Mouse (Mus musculus): ENCODE results near the gene Pnmal1. TPM values are rescaled to one million over a fixed set of nuclear protein-coding genes. Genes with fewer than 3 reads are reported as not detected.

Gene Pnmal1
- polyA plus RNA-seq, 1 experiment from 2014 or later = 2.8 TPM

DNA sequence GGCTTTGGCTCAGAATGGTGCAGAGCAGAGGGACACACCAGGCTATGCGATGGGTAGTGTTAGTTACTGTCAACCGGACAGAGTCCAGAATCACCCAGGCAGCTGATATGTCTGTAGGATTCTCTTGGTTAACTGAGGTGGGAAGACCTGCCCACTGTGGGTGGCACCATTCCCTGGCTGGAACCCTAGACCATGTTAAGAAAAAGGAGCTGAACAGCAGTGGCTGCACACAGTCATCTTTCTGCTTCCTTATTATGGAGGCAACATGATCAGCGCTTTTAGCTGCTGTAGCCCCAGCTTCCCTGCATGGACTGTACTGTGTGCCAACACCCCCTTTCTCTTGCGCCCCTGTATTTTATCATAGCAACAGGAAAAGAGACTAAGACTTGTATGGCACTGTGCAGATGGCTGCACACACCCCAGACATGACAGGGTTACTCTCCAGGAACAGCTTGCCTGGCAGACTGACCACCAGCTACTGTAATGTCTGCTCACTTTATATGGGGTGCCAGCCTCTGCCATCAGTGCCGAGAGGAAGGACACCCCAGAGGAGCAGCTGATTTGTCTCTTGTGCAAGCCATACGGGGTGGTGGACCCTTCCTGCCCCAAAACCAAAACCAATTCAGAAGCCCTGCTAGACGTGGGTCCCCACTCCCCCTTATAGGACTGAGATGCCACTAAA is 52.6 kb downstream of the Pnmal1 start:
- H3K4me1 ChIP-seq = no peaks in the 10 kb centered on the region
- H3K4me3 ChIP-seq = no peak overlapping the region
- peaks cover 99% of the 10 kb centered on the region for H3K36me3 ChIP-seq
- no peak for ATAC-seq (ENCODE audit: insufficient number of reproducible peaks, insufficient read depth, low FRiP score, low TSS enrichment)
- H3K27me3 ChIP-seq = no peaks in the 10 kb centered on the region
- H3K4me2 ChIP-seq (replicated peaks) = no peak overlapping the region
- no peak overlapping the region for H3K9ac ChIP-seq
- 92% methylated on average over 7 of the region's 7 CpGs for WGBS
- no peaks in the 10 kb centered on the region for H3K9me3 ChIP-seq
- no peak overlapping the region for H3K27ac ChIP-seq

Other genes starting within 250 kb of the Pnmal1 start
- not detected in 2 replicates for gene Ceacam9, start 237.8 kb upstream of the Pnmal1 start, polyA plus RNA-seq (2016; fragmentation: Nextera tagmentation; extraction: Ambion mirVana)
- 261 and 274 TPM in 2 replicates for gene Ap2s1, start 221.3 kb upstream of the Pnmal1 start, polyA plus RNA-seq (2016; fragmentation: Nextera tagmentation; extraction: Ambion mirVana)
- gene Slc1a5, start 178.3 kb upstream of the Pnmal1 start, polyA plus RNA-seq (2016; fragmentation: Nextera tagmentation; extraction: Ambion mirVana) = 33.3 and 34.0 TPM in 2 replicates
- 149 and 152 TPM in 2 replicates for gene Strn4, start 143.8 kb upstream of the Pnmal1 start, polyA plus RNA-seq (2016; fragmentation: Nextera tagmentation; extraction: Ambion mirVana)
- gene Fkrp, start 142.9 kb upstream of the Pnmal1 start, polyA plus RNA-seq (2016; fragmentation: Nextera tagmentation; extraction: Ambion mirVana) = 31.4 and 33.6 TPM in 2 replicates
- 15.3 and 16.8 TPM in 2 replicates for gene Prkd2, start 116.8 kb upstream of the Pnmal1 start, polyA plus RNA-seq (2016; fragmentation: Nextera tagmentation; extraction: Ambion mirVana)
- gene Dact3, start 84.4 kb upstream of the Pnmal1 start, polyA plus RNA-seq (2016; fragmentation: Nextera tagmentation; extraction: Ambion mirVana) = 13.4 and 14.6 TPM in 2 replicates
- gene Gng8, start 67.9 kb upstream of the Pnmal1 start, polyA plus RNA-seq (2016; fragmentation: Nextera tagmentation; extraction: Ambion mirVana) = 21.5 and 22.7 TPM in 2 replicates
- gene Ptgir, start 53.2 kb upstream of the Pnmal1 start, polyA plus RNA-seq (2016; fragmentation: Nextera tagmentation; extraction: Ambion mirVana) = 1.7 and 2.2 TPM in 2 replicates
- 123 and 134 TPM in 2 replicates for gene Calm3, start 35.6 kb upstream of the Pnmal1 start, polyA plus RNA-seq (2016; fragmentation: Nextera tagmentation; extraction: Ambion mirVana)
- 15.9 and 16.6 TPM in 2 replicates for gene Pnmal2, start 15.0 kb upstream of the Pnmal1 start, polyA plus RNA-seq (2016; fragmentation: Nextera tagmentation; extraction: Ambion mirVana)
- 0.36 and 0.41 TPM in 2 replicates for gene Gm42372, start 23.4 kb downstream of the Pnmal1 start, polyA plus RNA-seq (2016; fragmentation: Nextera tagmentation; extraction: Ambion mirVana)
- 21.6 and 26.2 TPM in 2 replicates for gene Ccdc8, start 33.0 kb downstream of the Pnmal1 start, polyA plus RNA-seq (2016; fragmentation: Nextera tagmentation; extraction: Ambion mirVana)
- gene Ppp5c, start 68.2 kb downstream of the Pnmal1 start, polyA plus RNA-seq (2016; fragmentation: Nextera tagmentation; extraction: Ambion mirVana) = 110 TPM in 2 replicates
- 10.7 and 13.0 TPM in 2 replicates for gene Hif3a, start 102.7 kb downstream of the Pnmal1 start, polyA plus RNA-seq (2016; fragmentation: Nextera tagmentation; extraction: Ambion mirVana)
- 0.13 and 0.14 TPM in 2 replicates for gene Psg16, start 114.4 kb downstream of the Pnmal1 start, polyA plus RNA-seq (2016; fragmentation: Nextera tagmentation; extraction: Ambion mirVana)
- gene Ceacam3, start 190.6 kb downstream of the Pnmal1 start, polyA plus RNA-seq (2016; fragmentation: Nextera tagmentation; extraction: Ambion mirVana) = not detected in 2 replicates
- not detected in 2 replicates for gene Psg29, start 243.8 kb downstream of the Pnmal1 start, polyA plus RNA-seq (2016; fragmentation: Nextera tagmentation; extraction: Ambion mirVana)

All from embryonic facial prominence, embryonic 12.5 days (tissue).